Mouse (Mus musculus): ENCODE results near the gene Snx29. TPM values are rescaled to one million over a fixed set of nuclear protein-coding genes. Genes with fewer than 3 reads are reported as not detected.

The Snx29 gene
- polyA plus RNA-seq, 1 experiment from 2014 or later, result 6.9 TPM

DNA sequence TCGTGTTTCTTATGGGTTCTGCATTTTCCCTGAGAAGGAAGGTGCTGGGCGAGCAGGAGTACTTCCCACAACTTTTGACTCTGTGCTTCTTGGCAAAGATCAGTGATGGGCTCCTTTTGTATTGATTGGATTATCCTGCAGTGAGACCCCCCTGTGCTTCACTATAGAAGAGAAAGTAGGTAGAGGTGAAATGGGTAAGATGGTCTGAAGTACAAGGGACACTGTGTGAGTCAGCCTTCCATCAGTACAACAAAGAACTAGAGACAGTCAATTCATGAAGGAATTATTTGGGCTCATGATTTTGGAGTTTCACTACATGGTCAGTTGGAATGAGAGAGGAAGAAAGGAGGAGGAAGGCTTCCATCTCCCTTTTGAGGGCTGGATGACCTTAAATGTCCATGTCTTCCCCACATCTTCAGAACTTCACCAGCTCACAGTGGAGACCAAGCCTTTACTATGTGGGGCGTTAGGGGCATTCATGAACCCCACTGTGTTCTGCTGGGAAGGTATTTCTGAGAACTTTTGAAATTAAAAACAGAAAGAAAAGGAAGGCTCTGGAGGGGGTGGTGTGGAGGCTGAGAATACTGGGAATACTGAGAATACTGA lies 363.1 kb downstream of the Snx29 start:
- no peaks in the 10 kb centered on the region for H3K9me3 ChIP-seq (replicated peaks; ENCODE audit: low read length)
- 85% methylated on average over 3 of the region's 3 CpGs for WGBS
- no peak overlapping the region for H3K9ac ChIP-seq (ENCODE audit: low read depth, low read length)
- no peak for ATAC-seq (replicated peaks; ENCODE audit: low FRiP score, low read depth)
- no peak overlapping the region for H3K4me3 ChIP-seq (replicated peaks; ENCODE audit: low read depth, low read length)
- no peak overlapping the region for H3K27ac ChIP-seq
- H3K4me1 ChIP-seq (replicated peaks; ENCODE audit: insufficient read depth, low read length), result no peaks in the 10 kb centered on the region
- no peak for TF ChIP-seq CTCF (IDR thresholded peaks at IDR 0.05; ENCODE audit: low read depth)
- H3K27me3 ChIP-seq (ENCODE audit: insufficient read depth, low read length), result no peaks in the 10 kb centered on the region
- DNase-seq (ENCODE audit: low spot score), result no peak
- H3K4me2 ChIP-seq (ENCODE audit: low read length), result no peak overlapping the region
- no peaks in the 10 kb centered on the region for H3K36me3 ChIP-seq (ENCODE audit: insufficient read depth, low read length)

GRCm38 (mm10) chr16:11687836-11688235 lies 365.1 kb downstream of the Snx29 start:
- Histone ChIP-seq H3K4me3 (replicated peaks; ENCODE audit: low read depth, low read length) (no peak overlapping the region), H3K4me2 (ENCODE audit: low read length) (no peak overlapping the region), H3K36me3 (ENCODE audit: insufficient read depth, low read length) (no peaks in the 10 kb centered on the region), H3K27ac (no peak overlapping the region), H3K4me1 (replicated peaks; ENCODE audit: insufficient read depth, low read length) (no peaks in the 10 kb centered on the region), H3K9ac (ENCODE audit: low read depth, low read length) (no peak overlapping the region), H3K9me3 (replicated peaks; ENCODE audit: low read length) (no peaks in the 10 kb centered on the region), H3K27me3 (ENCODE audit: insufficient read depth, low read length) (no peaks in the 10 kb centered on the region)
- no peak for TF ChIP-seq CTCF (IDR thresholded peaks at IDR 0.05; ENCODE audit: low read depth)
- ATAC-seq (replicated peaks; ENCODE audit: low FRiP score, low read depth) (no peak), DNase-seq (ENCODE audit: low spot score) (no peak)

DNA sequence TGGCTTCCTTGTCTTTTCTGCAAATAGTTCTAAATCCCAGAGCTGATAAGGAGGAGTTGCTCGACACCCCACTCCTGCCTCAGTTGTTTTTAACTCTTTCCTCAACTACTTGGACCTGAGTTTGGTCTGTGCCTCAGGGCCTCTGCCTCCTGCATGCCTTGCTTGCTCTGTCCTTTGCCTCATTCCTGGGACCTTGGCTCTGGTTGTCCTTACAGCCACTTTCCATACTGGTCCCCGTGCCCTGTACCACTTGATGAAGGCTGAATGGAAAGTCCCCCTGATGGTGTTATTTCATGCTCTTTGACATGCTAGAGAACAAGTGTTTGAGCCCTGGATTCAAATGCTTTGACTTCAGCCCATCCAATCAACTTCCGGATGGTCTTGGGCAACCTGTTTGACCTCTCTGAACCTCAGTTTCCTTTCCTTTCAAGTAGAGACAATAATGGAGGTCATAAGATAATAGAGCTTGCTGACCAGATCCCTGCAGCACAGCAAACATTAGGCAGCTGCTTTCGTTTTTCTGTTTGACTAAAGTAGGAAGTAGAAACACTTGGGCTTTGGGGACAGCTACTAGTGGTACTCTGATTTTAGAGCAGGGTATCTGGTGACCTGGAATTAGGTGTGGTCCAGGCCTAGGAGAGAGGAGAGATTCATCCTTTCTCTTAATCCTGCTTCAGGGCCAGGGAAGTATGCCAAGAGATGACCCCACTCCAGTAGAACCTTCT lies 365.7 kb downstream of the Snx29 start:
- ATAC-seq (replicated peaks; ENCODE audit: low FRiP score, low read depth) (no peak), DNase-seq (ENCODE audit: low spot score) (no peak)
- Histone ChIP-seq H3K27me3 (ENCODE audit: insufficient read depth, low read length) (no peaks in the 10 kb centered on the region), H3K36me3 (ENCODE audit: insufficient read depth, low read length) (no peaks in the 10 kb centered on the region), H3K4me2 (ENCODE audit: low read length) (no peak overlapping the region), H3K4me3 (replicated peaks; ENCODE audit: low read depth, low read length) (no peak overlapping the region), H3K9me3 (replicated peaks; ENCODE audit: low read length) (no peaks in the 10 kb centered on the region), H3K27ac (no peak overlapping the region), H3K9ac (ENCODE audit: low read depth, low read length) (no peak overlapping the region), H3K4me1 (replicated peaks; ENCODE audit: insufficient read depth, low read length) (no peaks in the 10 kb centered on the region)
- TF ChIP-seq CTCF (IDR thresholded peaks at IDR 0.05; ENCODE audit: low read depth), result no peak
- 62% methylated on average over 4 of the region's 4 CpGs for WGBS

DNA sequence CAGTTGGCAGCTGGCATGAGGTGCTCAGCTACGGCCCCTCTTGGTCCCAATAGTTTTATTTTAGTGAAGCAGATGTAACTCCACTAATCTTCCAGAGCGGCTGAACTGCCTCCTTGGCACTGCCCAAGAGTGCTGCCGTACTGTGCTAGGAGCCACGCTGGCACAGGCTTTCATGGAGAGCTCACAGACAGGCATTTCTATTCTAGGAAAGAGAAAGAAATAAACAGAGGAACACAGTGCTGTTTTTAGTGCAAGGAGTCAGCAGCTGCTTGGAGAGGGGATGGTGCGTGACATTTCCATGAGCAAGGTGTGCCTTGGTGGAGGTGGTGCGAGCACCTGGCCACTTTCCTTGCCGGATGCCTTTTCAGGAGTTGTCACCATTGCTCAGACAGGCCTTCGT lies 367.4 kb downstream of the Snx29 start:
- TF ChIP-seq CTCF (IDR thresholded peaks at IDR 0.05; ENCODE audit: low read depth), result no peak
- ATAC-seq (replicated peaks; ENCODE audit: low FRiP score, low read depth) (no peak), DNase-seq (ENCODE audit: low spot score) (no peak)
- Histone ChIP-seq H3K36me3 (ENCODE audit: insufficient read depth, low read length) (no peaks in the 10 kb centered on the region), H3K9ac (ENCODE audit: low read depth, low read length) (no peak overlapping the region), H3K27ac (no peak overlapping the region), H3K4me1 (replicated peaks; ENCODE audit: insufficient read depth, low read length) (no peaks in the 10 kb centered on the region), H3K4me3 (replicated peaks; ENCODE audit: low read depth, low read length) (no peak overlapping the region), H3K4me2 (ENCODE audit: low read length) (no peak overlapping the region), H3K9me3 (replicated peaks; ENCODE audit: low read length) (no peaks in the 10 kb centered on the region), H3K27me3 (ENCODE audit: insufficient read depth, low read length) (no peaks in the 10 kb centered on the region)
- WGBS, result 87% methylated on average over 8 of the region's 8 CpGs

DNA sequence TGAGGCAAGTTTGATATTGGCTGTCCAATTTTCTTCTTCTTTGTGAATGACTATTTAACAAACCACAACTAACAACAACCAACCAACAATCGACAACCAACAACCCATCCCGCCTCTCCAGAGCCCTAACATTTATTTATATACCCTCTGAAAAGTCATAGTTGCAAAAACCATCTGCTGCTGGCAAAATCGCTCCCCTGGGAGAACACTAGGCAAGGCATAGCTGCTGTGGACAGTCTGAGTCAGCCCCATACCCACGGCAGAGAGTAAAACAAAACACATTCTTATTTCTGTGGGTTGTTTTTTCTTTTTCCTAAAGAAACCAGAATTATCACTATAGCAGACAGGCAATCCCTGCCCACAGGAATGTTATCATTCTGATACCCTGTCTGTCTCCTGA lies 368.0 kb downstream of the Snx29 start:
- Histone ChIP-seq H3K4me3 (replicated peaks; ENCODE audit: low read depth, low read length) (no peak overlapping the region), H3K27ac (no peak overlapping the region), H3K9me3 (replicated peaks; ENCODE audit: low read length) (no peaks in the 10 kb centered on the region), H3K4me2 (ENCODE audit: low read length) (no peak overlapping the region), H3K27me3 (ENCODE audit: insufficient read depth, low read length) (no peaks in the 10 kb centered on the region), H3K36me3 (ENCODE audit: insufficient read depth, low read length) (no peaks in the 10 kb centered on the region), H3K4me1 (replicated peaks; ENCODE audit: insufficient read depth, low read length) (no peaks in the 10 kb centered on the region), H3K9ac (ENCODE audit: low read depth, low read length) (no peak overlapping the region)
- ATAC-seq (replicated peaks; ENCODE audit: low FRiP score, low read depth) (no peak), DNase-seq (ENCODE audit: low spot score) (no peak)
- WGBS, result 65% methylated on average over 4 of the region's 4 CpGs
- no peak for TF ChIP-seq CTCF (IDR thresholded peaks at IDR 0.05; ENCODE audit: low read depth)

DNA sequence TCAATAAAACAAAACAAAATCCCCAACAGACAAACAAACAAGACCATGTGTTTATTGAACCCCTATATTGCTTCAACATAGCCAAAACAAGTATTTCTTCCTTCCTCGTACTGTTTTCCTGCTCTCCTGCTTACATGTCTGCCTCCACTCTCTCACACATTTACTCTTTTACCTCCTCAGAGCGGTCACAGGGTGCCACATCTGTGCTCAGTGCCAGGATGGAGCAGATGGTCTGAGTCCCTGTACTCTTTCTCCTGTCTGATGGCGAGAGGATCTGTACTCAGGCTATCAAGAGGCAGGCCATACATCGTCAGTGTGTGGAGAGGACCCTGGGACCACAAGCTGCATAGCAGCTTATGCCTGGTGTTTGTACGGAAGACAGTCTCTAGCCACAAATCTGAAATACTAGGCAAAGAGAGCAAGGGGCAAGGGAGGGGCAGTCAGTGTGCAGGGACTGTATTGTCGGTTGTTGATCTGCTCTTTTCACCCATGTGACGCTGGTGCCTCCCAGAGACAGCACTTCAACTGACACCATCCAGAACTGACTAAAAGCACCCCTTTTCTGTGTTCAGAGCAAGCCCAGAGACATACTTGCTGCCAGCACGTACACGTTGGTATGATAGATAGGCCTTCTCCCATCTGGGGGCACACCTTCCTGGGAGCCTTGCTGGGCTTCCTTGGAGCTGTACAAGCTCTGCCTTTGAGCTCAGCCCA lies 368.9 kb downstream of the Snx29 start:
- no peaks in the 10 kb centered on the region for H3K27me3 ChIP-seq (ENCODE audit: insufficient read depth, low read length)
- H3K27ac ChIP-seq, result no peak overlapping the region
- DNase-seq (ENCODE audit: low spot score), result peak; percentile 17
- no peak overlapping the region for H3K9ac ChIP-seq (ENCODE audit: low read depth, low read length)
- TF ChIP-seq CTCF (IDR thresholded peaks at IDR 0.05; ENCODE audit: low read depth), result peak; percentile 13; the same call in 1 of the 2 replicates
- no peaks in the 10 kb centered on the region for H3K9me3 ChIP-seq (replicated peaks; ENCODE audit: low read length)
- H3K36me3 ChIP-seq (ENCODE audit: insufficient read depth, low read length), result no peaks in the 10 kb centered on the region
- ATAC-seq (replicated peaks; ENCODE audit: low FRiP score, low read depth), result no peak
- H3K4me3 ChIP-seq (replicated peaks; ENCODE audit: low read depth, low read length), result no peak overlapping the region
- no peaks in the 10 kb centered on the region for H3K4me1 ChIP-seq (replicated peaks; ENCODE audit: insufficient read depth, low read length)
- 60% methylated on average over 9 of the region's 9 CpGs for WGBS
- H3K4me2 ChIP-seq (ENCODE audit: low read length), result no peak overlapping the region

All from kidney, postnatal 0 days (tissue).